Mouse (Mus musculus): ENCODE measurements around the gene Dock9. TPM values are rescaled to one million over a fixed set of nuclear protein-coding genes. Genes with fewer than 3 reads are reported as not detected.

Dock9 gene
- polyA plus RNA-seq, 1 experiment from 2014 or later: 4.1 TPM

DNA sequence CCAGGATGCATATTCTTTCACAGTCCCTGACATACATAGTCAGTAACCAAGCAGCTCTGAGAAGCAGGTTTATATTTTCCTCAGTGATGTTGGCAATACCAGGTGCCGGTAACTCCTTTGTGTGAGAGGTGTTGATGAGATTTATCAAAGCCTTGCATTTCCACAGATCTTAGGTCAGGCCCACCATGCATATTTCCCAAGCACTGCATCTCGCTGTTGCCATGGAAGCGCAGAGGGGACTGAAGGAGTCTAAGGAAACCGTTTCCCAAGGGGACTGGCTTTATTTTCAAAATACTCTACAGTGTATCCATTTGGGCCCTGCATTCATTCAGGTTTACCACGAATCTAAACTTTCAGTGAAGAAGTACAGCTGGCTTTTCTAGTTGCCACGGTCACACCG, 233.0 kb downstream of the Dock9 start:
- WGBS: 74% methylated on average over 7 of the region's 7 CpGs
- Histone ChIP-seq H3K9me3 (no peaks in the 10 kb centered on the region), H3K27me3 (replicated peaks; ENCODE audit: low read depth, poor library complexity, severe bottlenecking) (no peaks in the 10 kb centered on the region; the same call in 1 of the 2 replicates), H3K4me1 (peaks cover 32% of the 10 kb centered on the region), H3K36me3 (replicated peaks) (no peaks in the 10 kb centered on the region; the same call in 1 of the 2 replicates), H3K4me3 (no peak overlapping the region), H3K27ac (replicated peaks) (no peak overlapping the region)
- no peak for DNase-seq (ENCODE audit: low spot score)

DNA sequence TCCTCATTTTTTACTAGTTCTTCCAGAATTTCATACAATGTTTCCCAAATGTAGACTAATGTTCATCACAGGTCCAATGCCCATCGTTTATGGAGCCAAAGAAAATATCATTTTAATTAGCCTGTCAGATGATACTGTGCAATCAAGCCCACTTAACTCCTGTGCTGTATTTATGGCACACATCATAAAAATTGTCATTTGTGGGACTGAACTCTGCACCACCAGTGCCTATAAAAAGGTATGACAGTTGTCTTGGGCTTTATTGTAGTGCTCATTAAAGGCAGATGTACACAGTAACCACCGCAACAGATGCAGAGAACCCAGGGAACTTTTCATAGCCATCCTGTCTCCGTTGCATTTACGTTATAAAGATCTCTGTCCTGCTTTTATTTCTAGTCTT, 233.7 kb downstream of the Dock9 start:
- H3K36me3 ChIP-seq (replicated peaks): no peaks in the 10 kb centered on the region; the same call in 1 of the 2 replicates
- DNase-seq (ENCODE audit: low spot score): no peak
- H3K27me3 ChIP-seq (replicated peaks; ENCODE audit: low read depth, poor library complexity, severe bottlenecking): no peaks in the 10 kb centered on the region; the same call in 1 of the 2 replicates
- peaks cover 32% of the 10 kb centered on the region for H3K4me1 ChIP-seq
- H3K4me3 ChIP-seq: no peak overlapping the region
- H3K27ac ChIP-seq (replicated peaks): no peak overlapping the region
- 84% methylated on average over 4 of the region's 4 CpGs for WGBS
- H3K9me3 ChIP-seq: no peaks in the 10 kb centered on the region

DNA sequence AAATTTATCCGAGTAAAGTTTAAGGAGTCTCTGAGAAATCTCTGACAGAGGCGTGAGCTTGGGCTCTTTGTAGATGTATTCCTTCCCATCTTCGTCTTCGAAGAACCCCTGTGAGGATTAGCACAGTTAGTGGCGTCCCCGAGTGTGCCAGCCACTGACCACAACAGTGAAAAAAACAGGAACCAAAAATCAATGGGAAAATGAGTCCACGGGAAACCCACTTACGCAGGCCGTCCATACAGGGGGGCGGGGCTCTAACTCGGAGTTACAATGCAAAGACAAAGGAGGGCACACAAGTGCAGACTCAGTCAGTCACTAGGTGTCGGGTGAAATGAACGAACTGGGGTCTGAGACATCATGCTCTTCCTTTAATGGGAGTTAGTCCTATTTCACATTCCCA, 238.6 kb downstream of the Dock9 start:
- peaks cover 17% of the 10 kb centered on the region for H3K4me1 ChIP-seq
- H3K4me3 ChIP-seq: no peak overlapping the region
- DNase-seq (ENCODE audit: low spot score): no peak
- no peak overlapping the region for H3K27ac ChIP-seq (replicated peaks)
- H3K9me3 ChIP-seq: no peaks in the 10 kb centered on the region
- H3K36me3 ChIP-seq (replicated peaks): peaks cover 2% of the 10 kb centered on the region; the same call in 1 of the 2 replicates
- peaks cover 5% of the 10 kb centered on the region; the same call in 1 of the 2 replicates for H3K27me3 ChIP-seq (replicated peaks; ENCODE audit: low read depth, poor library complexity, severe bottlenecking)
- 84% methylated on average over 13 of the region's 13 CpGs for WGBS

DNA sequence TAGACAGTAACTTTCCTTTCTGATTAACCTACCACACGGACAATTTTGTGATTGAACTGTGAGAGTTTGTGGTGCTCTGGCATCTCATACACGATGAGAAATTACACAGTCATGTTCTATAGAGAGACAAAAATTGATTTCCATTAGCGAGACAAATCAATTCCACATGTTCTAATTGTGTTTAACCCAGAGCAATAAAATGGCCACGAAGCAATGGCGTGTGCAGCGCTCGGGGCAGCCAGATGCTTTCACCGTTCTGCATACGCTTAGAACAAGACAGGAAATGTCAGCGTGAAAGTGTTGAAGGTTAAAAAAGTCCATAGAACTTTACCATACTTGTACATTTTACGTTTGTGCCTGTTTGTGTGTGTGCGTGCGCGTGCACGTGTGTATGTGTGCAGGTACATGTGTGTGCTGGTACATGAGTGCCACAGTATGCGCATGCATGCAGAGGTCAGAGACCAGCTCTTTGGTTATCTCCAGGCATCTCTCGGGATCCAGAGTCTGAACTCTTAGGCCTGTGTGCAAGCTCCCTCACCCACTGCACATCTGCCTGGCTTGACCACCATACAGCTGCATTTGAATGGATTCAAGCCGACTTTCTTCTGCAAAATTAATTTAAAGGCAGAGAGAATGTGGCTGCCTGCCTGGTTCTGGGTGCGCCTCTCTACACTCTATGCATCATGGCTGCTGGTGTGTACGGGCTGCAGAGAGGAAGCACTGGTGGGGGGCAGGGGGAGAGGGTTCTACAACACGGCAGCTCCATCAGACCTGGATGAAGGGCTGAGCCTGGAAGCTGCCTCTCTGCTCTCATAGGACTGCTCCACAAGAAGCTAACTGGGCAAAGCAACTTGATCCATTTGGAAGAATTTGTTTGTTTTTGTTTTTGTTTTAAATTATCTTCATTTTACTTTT, 241.0 kb downstream of the Dock9 start:
- Histone ChIP-seq H3K36me3 (replicated peaks) (peaks cover 2% of the 10 kb centered on the region; the same call in 1 of the 2 replicates), H3K27ac (replicated peaks) (peak overlapping the region; percentile 37), H3K27me3 (replicated peaks; ENCODE audit: low read depth, poor library complexity, severe bottlenecking) (peaks cover 5% of the 10 kb centered on the region; the same call in 1 of the 2 replicates), H3K4me1 (peaks cover 17% of the 10 kb centered on the region), H3K4me3 (no peak overlapping the region), H3K9me3 (no peaks in the 10 kb centered on the region)
- peak; percentile 51 for DNase-seq (ENCODE audit: low spot score)
- 64% methylated on average over 21 of the region's 21 CpGs for WGBS

DNA sequence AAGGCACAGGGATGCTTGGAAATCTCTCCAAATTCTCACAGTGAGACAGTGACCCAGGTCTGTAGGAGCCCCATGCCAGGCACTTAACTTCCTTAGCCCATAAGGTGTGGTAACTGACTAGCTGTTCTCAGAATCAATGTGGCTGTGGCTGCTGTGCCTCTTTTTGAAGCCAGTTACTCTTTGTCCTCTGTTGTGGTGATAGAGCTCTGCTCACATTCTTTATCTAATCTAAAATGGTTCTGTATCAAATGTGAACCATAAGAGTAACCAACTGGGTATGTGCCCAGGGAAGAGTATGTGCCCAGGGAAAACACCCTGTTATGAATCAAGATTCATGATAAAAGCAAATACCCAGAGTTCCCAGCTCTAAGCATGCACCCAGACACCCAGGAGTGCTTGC, 243.9 kb downstream of the Dock9 start:
- peaks cover 17% of the 10 kb centered on the region for H3K4me1 ChIP-seq
- no peak overlapping the region for H3K4me3 ChIP-seq
- peaks cover 5% of the 10 kb centered on the region; the same call in 1 of the 2 replicates for H3K27me3 ChIP-seq (replicated peaks; ENCODE audit: low read depth, poor library complexity, severe bottlenecking)
- H3K27ac ChIP-seq (replicated peaks): no peak overlapping the region
- 0 out of 2 replicates have a peak, but pooled peaks cover 7% of the 10 kb centered on the region for H3K36me3 ChIP-seq (replicated peaks)
- no peaks in the 10 kb centered on the region for H3K9me3 ChIP-seq
- no peak for DNase-seq (ENCODE audit: low spot score)

DNA sequence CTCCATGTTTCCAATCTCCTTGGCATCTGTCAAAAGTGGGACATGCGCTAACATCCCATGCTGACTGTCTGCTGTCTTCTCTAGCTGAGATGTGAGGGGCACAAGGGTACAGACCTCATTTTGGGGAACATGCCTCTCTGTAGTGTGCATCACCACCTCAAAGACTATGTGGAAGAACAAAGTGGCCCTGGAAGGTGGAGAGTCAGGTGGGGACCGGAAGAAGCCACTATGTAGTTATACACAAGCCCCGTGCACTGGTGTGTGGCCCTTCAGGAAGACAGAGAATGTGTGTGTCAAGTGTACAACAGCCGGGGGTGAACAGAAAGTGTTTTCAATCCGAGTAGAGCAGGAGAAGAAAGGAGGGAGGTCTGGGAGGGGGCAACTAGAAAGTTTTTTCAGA, 245.1 kb downstream of the Dock9 start:
- 0 out of 2 replicates have a peak, but pooled peaks cover 7% of the 10 kb centered on the region for H3K36me3 ChIP-seq (replicated peaks)
- 79% methylated on average over 5 of the region's 5 CpGs for WGBS
- peaks cover 22% of the 10 kb centered on the region for H3K4me1 ChIP-seq
- H3K27ac ChIP-seq (replicated peaks): no peak overlapping the region
- DNase-seq (ENCODE audit: low spot score): no peak
- peaks cover 5% of the 10 kb centered on the region; the same call in 1 of the 2 replicates for H3K27me3 ChIP-seq (replicated peaks; ENCODE audit: low read depth, poor library complexity, severe bottlenecking)
- H3K4me3 ChIP-seq: no peak overlapping the region
- no peaks in the 10 kb centered on the region for H3K9me3 ChIP-seq

DNA sequence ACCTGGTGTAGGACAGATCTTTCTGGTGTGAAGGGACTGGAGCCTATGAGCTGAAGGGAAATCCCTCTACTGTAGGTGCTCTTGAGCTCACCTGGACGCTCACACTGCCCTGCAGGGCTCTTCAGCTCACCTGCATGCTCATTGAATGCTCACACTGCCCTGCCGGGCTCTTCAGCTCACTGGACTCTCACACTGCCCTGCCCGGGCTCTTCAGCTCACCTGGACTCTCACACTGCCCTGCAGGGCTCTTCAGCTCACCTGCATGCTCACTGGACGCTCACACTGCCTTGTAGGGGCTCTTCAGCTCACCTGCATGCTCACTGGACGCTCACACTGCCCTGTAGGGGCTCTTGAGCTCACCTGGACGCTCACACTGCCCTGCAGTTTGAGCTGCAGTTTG, 247.8 kb downstream of the Dock9 start:
- Histone ChIP-seq H3K36me3 (replicated peaks) (0 out of 2 replicates have a peak, but pooled peaks cover 12% of the 10 kb centered on the region), H3K9me3 (no peaks in the 10 kb centered on the region), H3K27ac (replicated peaks) (no peak overlapping the region), H3K4me1 (peaks cover 10% of the 10 kb centered on the region), H3K27me3 (replicated peaks; ENCODE audit: low read depth, poor library complexity, severe bottlenecking) (peaks cover 3% of the 10 kb centered on the region; the same call in 1 of the 2 replicates), H3K4me3 (no peak overlapping the region)
- WGBS: 75% methylated on average over 6 of the region's 6 CpGs
- no peak for DNase-seq (ENCODE audit: low spot score)

DNA sequence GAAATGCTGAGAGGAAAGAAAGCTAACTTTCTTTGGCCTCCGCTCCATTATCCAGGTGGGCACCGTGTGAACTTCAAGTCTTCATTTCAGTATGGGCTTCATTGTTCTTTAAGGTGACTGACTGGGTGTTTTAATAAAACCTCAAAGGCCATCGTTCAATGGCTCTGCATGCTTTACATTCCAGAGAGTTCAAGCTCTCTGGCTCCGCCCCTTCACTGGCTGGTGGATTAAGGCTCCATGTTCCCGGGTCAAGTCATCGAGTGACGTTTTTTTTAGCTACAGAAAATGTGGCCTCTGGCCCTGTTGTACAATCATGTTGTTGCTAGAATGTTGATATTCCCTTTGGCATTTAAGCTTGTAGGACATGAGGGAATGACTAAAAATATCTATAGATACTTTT, 249.9 kb downstream of the Dock9 start:
- peak; percentile 56 for DNase-seq (ENCODE audit: low spot score)
- Histone ChIP-seq H3K4me3 (no peak overlapping the region), H3K27me3 (replicated peaks; ENCODE audit: low read depth, poor library complexity, severe bottlenecking) (no peaks in the 10 kb centered on the region; the same call in 1 of the 2 replicates), H3K4me1 (peaks cover 10% of the 10 kb centered on the region), H3K36me3 (replicated peaks) (0 out of 2 replicates have a peak, but pooled peaks cover 11% of the 10 kb centered on the region), H3K9me3 (no peaks in the 10 kb centered on the region), H3K27ac (replicated peaks) (0 out of 2 replicates have a peak overlapping the region, but pooled peaks have one; percentile 51)
- WGBS: 40% methylated on average over 7 of the region's 7 CpGs

DNA sequence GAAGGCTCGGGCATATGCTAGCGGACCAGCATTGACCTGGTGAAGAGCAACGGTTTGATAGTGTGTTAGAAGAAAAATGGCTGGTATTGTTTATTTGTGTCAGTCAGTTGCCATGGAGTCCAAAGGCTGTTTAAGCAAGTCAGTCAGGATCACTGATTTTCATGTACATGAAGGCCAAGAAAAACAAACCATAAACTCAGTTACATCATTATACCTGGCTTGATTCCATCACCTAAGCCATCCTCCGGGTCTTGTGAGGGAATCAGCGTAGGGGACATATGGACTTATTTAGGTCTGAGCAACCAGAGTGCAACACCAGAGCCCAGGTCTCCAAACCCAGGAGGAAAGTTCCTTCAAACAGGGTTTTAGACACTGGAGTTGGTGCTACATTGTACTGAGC, 251.0 kb downstream of the Dock9 start:
- Histone ChIP-seq H3K36me3 (replicated peaks) (0 out of 2 replicates have a peak, but pooled peaks cover 11% of the 10 kb centered on the region), H3K27ac (replicated peaks) (no peak overlapping the region), H3K4me3 (no peak overlapping the region), H3K27me3 (replicated peaks; ENCODE audit: low read depth, poor library complexity, severe bottlenecking) (no peaks in the 10 kb centered on the region; the same call in 1 of the 2 replicates), H3K9me3 (no peaks in the 10 kb centered on the region), H3K4me1 (peaks cover 10% of the 10 kb centered on the region)
- DNase-seq (ENCODE audit: low spot score): no peak
- 92% methylated on average over 5 of the region's 5 CpGs for WGBS

DNA sequence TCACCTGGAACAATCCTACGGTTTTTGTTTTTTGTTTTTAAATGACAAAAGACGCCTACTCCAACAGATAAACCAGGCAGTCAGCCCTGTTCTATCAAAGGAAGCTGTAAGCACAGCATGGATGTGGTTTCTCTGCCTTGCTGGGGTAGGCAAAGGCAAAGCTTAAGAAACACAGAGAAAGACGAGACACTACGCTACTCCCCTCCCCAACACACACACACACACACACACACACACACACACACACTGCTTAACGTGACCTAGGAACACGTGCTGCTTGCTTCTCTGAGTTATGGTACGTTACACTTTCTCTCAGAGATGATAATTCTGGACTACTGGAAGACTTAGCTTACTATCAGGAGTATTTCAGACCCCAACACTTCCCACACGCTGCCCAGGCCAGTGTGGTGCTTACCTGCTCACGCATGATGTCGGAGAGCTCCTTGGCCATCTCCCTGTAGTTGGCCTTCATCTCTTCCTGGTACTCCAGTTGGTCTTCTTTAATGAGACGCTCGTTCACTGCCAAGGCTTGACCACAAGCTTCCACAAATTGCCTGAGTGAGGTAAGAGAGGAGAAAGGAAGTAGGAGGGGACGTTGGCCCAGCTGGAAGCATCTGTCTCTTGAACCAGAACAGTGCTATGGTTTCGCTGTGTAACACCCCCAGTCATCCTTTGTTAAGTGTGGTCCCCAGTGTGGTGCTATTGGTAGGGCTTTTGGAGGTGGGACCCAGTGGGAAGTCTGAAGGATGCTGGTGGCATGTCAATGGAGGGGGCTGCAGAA, 251.9 kb downstream of the Dock9 start:
- no peaks in the 10 kb centered on the region for H3K9me3 ChIP-seq
- H3K36me3 ChIP-seq (replicated peaks): 0 out of 2 replicates have a peak, but pooled peaks cover 11% of the 10 kb centered on the region
- no peak for DNase-seq (ENCODE audit: low spot score)
- no peak overlapping the region for H3K27ac ChIP-seq (replicated peaks)
- no peak overlapping the region for H3K4me3 ChIP-seq
- WGBS: 89% methylated on average over 14 of the region's 14 CpGs
- H3K27me3 ChIP-seq (replicated peaks; ENCODE audit: low read depth, poor library complexity, severe bottlenecking): no peaks in the 10 kb centered on the region; the same call in 1 of the 2 replicates
- peaks cover 10% of the 10 kb centered on the region for H3K4me1 ChIP-seq

DNA sequence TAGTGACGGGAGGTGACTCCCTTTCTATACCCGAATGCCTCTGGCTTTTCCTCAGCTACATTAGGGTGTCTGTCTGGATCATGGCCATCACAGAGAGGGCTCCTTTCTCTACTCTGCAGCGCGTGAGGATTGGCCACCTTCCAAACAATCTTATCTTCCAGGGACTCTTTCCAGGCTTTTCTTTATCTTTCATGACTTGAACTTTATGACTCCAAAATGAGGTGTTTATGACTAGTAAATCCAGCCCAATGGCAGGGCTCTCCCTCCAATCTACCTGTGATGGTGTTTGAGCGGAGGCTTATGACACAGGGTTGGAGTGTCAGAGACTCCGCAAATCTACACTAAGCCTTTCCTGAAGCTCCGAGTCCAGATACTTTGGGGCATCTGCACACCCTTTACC, 256.4 kb downstream of the Dock9 start:
- Histone ChIP-seq H3K27me3 (replicated peaks; ENCODE audit: low read depth, poor library complexity, severe bottlenecking) (no peaks in the 10 kb centered on the region), H3K9me3 (no peaks in the 10 kb centered on the region), H3K36me3 (replicated peaks) (0 out of 2 replicates have a peak, but pooled peaks cover 5% of the 10 kb centered on the region), H3K4me3 (no peak overlapping the region), H3K27ac (replicated peaks) (no peak overlapping the region), H3K4me1 (no peaks in the 10 kb centered on the region)
- no peak for DNase-seq (ENCODE audit: low spot score)
- WGBS: 91% methylated on average over 7 of the region's 7 CpGs

DNA sequence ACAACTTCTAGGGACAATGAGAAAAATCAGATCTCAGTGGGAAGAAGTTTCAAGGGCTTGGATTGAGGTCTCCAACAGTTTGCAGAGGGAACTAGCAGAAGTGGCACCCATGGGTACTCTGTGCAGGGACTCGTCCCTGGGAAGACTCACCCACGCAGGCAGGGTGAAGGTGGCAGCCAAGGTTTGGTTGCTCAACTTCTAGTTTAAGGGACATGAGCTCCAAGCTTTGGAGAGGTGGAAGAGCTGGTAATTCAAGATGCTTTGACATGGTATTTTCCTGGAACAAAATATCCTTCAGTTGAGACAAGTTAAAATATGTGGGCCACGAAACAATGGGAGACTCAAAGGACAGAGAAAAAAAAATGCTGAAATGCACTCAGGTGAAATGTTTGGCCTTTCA, 263.1 kb downstream of the Dock9 start:
- Histone ChIP-seq H3K4me3 (no peak overlapping the region), H3K27me3 (replicated peaks; ENCODE audit: low read depth, poor library complexity, severe bottlenecking) (no peaks in the 10 kb centered on the region), H3K9me3 (no peaks in the 10 kb centered on the region), H3K27ac (replicated peaks) (no peak overlapping the region), H3K36me3 (replicated peaks) (no peaks in the 10 kb centered on the region), H3K4me1 (no peaks in the 10 kb centered on the region)
- no peak for DNase-seq (ENCODE audit: low spot score)
- 85% methylated on average over 3 of the region's 3 CpGs for WGBS
